Mouse (Mus musculus): Measurements from ENCODE around the gene Syngr4. TPM values are rescaled to one million over a fixed set of nuclear protein-coding genes. Genes with fewer than 3 reads are reported as not detected.
A peak's percentile ranks its signal among the peaks of the same experiment; 100 is the strongest.

Syngr4 gene
- polyA plus RNA-seq, 1 experiment from 2014 or later, result 0.71 TPM

GRCm38 (mm10) chr7:45917004-45917704 is 20.6 kb upstream of the Syngr4 start:
- H3K4me1 ChIP-seq (ENCODE audit: control insufficient read depth, low read depth, low read length), result peaks cover 42% of the 10 kb centered on the region
- no peak overlapping the region for H3K27ac ChIP-seq (ENCODE audit: low read length)
- no peak for ATAC-seq (ENCODE audit: low read depth)
- H3K9me3 ChIP-seq (replicated peaks; ENCODE audit: control insufficient read depth, low read length), result no peaks in the 10 kb centered on the region
- no peaks in the 10 kb centered on the region for H3K27me3 ChIP-seq (ENCODE audit: control insufficient read depth, insufficient read depth, low read depth, low read length)
- no peak overlapping the region for H3K4me3 ChIP-seq (ENCODE audit: low read depth, low read length)
- peak overlapping the region; percentile 56 for H3K4me2 ChIP-seq (ENCODE audit: low read depth, low read length)
- no peaks in the 10 kb centered on the region for H3K36me3 ChIP-seq (ENCODE audit: control insufficient read depth, insufficient read depth)
- 38% methylated on average over 13 of the region's 13 CpGs for WGBS (ENCODE audit: insufficient replicate concordance)
- 0 out of 2 replicates have a peak overlapping the region, but pooled peaks have one; percentile 38 for H3K9ac ChIP-seq (ENCODE audit: low read depth, low read length)

- H3K36me3 ChIP-seq (ENCODE audit: control insufficient read depth, insufficient read depth), result no peaks in the 10 kb centered on the region
- 37% methylated on average over 26 of the region's 26 CpGs for WGBS (ENCODE audit: insufficient replicate concordance)
- H3K4me1 ChIP-seq (ENCODE audit: control insufficient read depth, low read depth, low read length), result peaks cover 35% of the 10 kb centered on the region
- no peaks in the 10 kb centered on the region for H3K27me3 ChIP-seq (ENCODE audit: control insufficient read depth, insufficient read depth, low read depth, low read length)
- H3K27ac ChIP-seq (ENCODE audit: low read length), result peak overlapping the region; percentile 21
- H3K4me2 ChIP-seq (ENCODE audit: low read depth, low read length), result peak overlapping the region; percentile 56
- H3K4me3 ChIP-seq (ENCODE audit: low read depth, low read length), result peak overlapping the region; percentile 55
- peak; percentile 67 for ATAC-seq (ENCODE audit: low read depth)
- peak overlapping the region; percentile 48 for H3K9ac ChIP-seq (ENCODE audit: low read depth, low read length)
- H3K9me3 ChIP-seq (replicated peaks; ENCODE audit: control insufficient read depth, low read length), result no peaks in the 10 kb centered on the region
These were observed 19.8 kb upstream of the Syngr4 start for GRCm38 (mm10) chr7:45916056-45917003.

- no peaks in the 10 kb centered on the region for H3K27me3 ChIP-seq (ENCODE audit: control insufficient read depth, insufficient read depth, low read depth, low read length)
- H3K27ac ChIP-seq (ENCODE audit: low read length), result no peak overlapping the region
- H3K4me1 ChIP-seq (ENCODE audit: control insufficient read depth, low read depth, low read length), result peaks cover 22% of the 10 kb centered on the region
- H3K36me3 ChIP-seq (ENCODE audit: control insufficient read depth, insufficient read depth), result peaks cover 1% of the 10 kb centered on the region
- no peak overlapping the region for H3K4me3 ChIP-seq (ENCODE audit: low read depth, low read length)
- no peaks in the 10 kb centered on the region for H3K9me3 ChIP-seq (replicated peaks; ENCODE audit: control insufficient read depth, low read length)
- no peak overlapping the region for H3K4me2 ChIP-seq (ENCODE audit: low read depth, low read length)
- no peak overlapping the region for H3K9ac ChIP-seq (ENCODE audit: low read depth, low read length)
- no peak for ATAC-seq (ENCODE audit: low read depth)
- 66% methylated on average over 5 of the region's 5 CpGs for WGBS (ENCODE audit: insufficient replicate concordance)
These were observed 18.5 kb upstream of the Syngr4 start for GRCm38 (mm10) chr7:45915011-45915410.

- Histone ChIP-seq H3K27me3 (ENCODE audit: control insufficient read depth, insufficient read depth, low read depth, low read length) (no peaks in the 10 kb centered on the region), H3K27ac (ENCODE audit: low read length) (no peak overlapping the region), H3K9me3 (replicated peaks; ENCODE audit: control insufficient read depth, low read length) (no peaks in the 10 kb centered on the region), H3K36me3 (ENCODE audit: control insufficient read depth, insufficient read depth) (peaks cover 9% of the 10 kb centered on the region), H3K4me2 (ENCODE audit: low read depth, low read length) (no peak overlapping the region), H3K9ac (ENCODE audit: low read depth, low read length) (no peak overlapping the region), H3K4me1 (ENCODE audit: control insufficient read depth, low read depth, low read length) (peaks cover 15% of the 10 kb centered on the region), H3K4me3 (ENCODE audit: low read depth, low read length) (no peak overlapping the region)
- WGBS (ENCODE audit: insufficient replicate concordance), result 77% methylated on average over 6 of the region's 6 CpGs
- ATAC-seq (ENCODE audit: low read depth), result no peak
These were observed 17.6 kb upstream of the Syngr4 start for GRCm38 (mm10) chr7:45914067-45914466.

GRCm38 (mm10) chr7:45909145-45909544 is 12.6 kb upstream of the Syngr4 start:
- no peak for ATAC-seq (ENCODE audit: low read depth)
- no peak overlapping the region for H3K27ac ChIP-seq (ENCODE audit: low read length)
- H3K4me3 ChIP-seq (ENCODE audit: low read depth, low read length), result no peak overlapping the region
- H3K36me3 ChIP-seq (ENCODE audit: control insufficient read depth, insufficient read depth), result peaks cover 9% of the 10 kb centered on the region
- no peaks in the 10 kb centered on the region for H3K4me1 ChIP-seq (ENCODE audit: control insufficient read depth, low read depth, low read length)
- H3K4me2 ChIP-seq (ENCODE audit: low read depth, low read length), result no peak overlapping the region
- no peaks in the 10 kb centered on the region for H3K27me3 ChIP-seq (ENCODE audit: control insufficient read depth, insufficient read depth, low read depth, low read length)
- H3K9ac ChIP-seq (ENCODE audit: low read depth, low read length), result no peak overlapping the region
- 80% methylated on average over 16 of the region's 16 CpGs for WGBS (ENCODE audit: insufficient replicate concordance)
- no peaks in the 10 kb centered on the region for H3K9me3 ChIP-seq (replicated peaks; ENCODE audit: control insufficient read depth, low read length)

- no peak overlapping the region for H3K9ac ChIP-seq (ENCODE audit: low read depth, low read length)
- peaks cover 9% of the 10 kb centered on the region for H3K36me3 ChIP-seq (ENCODE audit: control insufficient read depth, insufficient read depth)
These were observed 11.9 kb upstream of the Syngr4 start for GRCm38 (mm10) chr7:45908384-45908783.

GRCm38 (mm10) chr7:45906622-45907021 is 10.1 kb upstream of the Syngr4 start:
- no peak for ATAC-seq (ENCODE audit: low read depth)
- no peak overlapping the region for H3K9ac ChIP-seq (ENCODE audit: low read depth, low read length)
- no peak overlapping the region for H3K4me3 ChIP-seq (ENCODE audit: low read depth, low read length)
- H3K4me1 ChIP-seq (ENCODE audit: control insufficient read depth, low read depth, low read length), result peaks cover 3% of the 10 kb centered on the region
- H3K36me3 ChIP-seq (ENCODE audit: control insufficient read depth, insufficient read depth), result peaks cover 9% of the 10 kb centered on the region
- H3K27ac ChIP-seq (ENCODE audit: low read length), result no peak overlapping the region
- WGBS (ENCODE audit: insufficient replicate concordance), result 72% methylated on average over 9 of the region's 9 CpGs
- peaks cover 4% of the 10 kb centered on the region; the same call in 1 of the 2 replicates for H3K9me3 ChIP-seq (replicated peaks; ENCODE audit: control insufficient read depth, low read length)
- no peaks in the 10 kb centered on the region for H3K27me3 ChIP-seq (ENCODE audit: control insufficient read depth, insufficient read depth, low read depth, low read length)
- no peak overlapping the region for H3K4me2 ChIP-seq (ENCODE audit: low read depth, low read length)

More at GRCm38 (mm10) chr7:45908384-45908783, 11.9 kb upstream of the Syngr4 start:
- Histone ChIP-seq H3K4me3 (ENCODE audit: low read depth, low read length) (no peak overlapping the region), H3K4me2 (ENCODE audit: low read depth, low read length) (no peak overlapping the region), H3K27ac (ENCODE audit: low read length) (no peak overlapping the region), H3K9me3 (replicated peaks; ENCODE audit: control insufficient read depth, low read length) (peaks cover 4% of the 10 kb centered on the region; the same call in 1 of the 2 replicates), H3K27me3 (ENCODE audit: control insufficient read depth, insufficient read depth, low read depth, low read length) (no peaks in the 10 kb centered on the region), H3K4me1 (ENCODE audit: control insufficient read depth, low read depth, low read length) (no peaks in the 10 kb centered on the region)
- no peak for ATAC-seq (ENCODE audit: low read depth)

- Histone ChIP-seq H3K4me1 (ENCODE audit: control insufficient read depth, low read depth, low read length) (peaks cover 9% of the 10 kb centered on the region), H3K27ac (ENCODE audit: low read length) (no peak overlapping the region)
- 71% methylated on average over 10 of the region's 12 CpGs for WGBS (ENCODE audit: insufficient replicate concordance)
These were observed 6.0 kb upstream of the Syngr4 start for GRCm38 (mm10) chr7:45902481-45903002.

More at GRCm38 (mm10) chr7:45902481-45903002, 6.0 kb upstream of the Syngr4 start:
- H3K4me3 ChIP-seq (ENCODE audit: low read depth, low read length), result no peak overlapping the region
- no peak overlapping the region for H3K4me2 ChIP-seq (ENCODE audit: low read depth, low read length)
- no peaks in the 10 kb centered on the region for H3K36me3 ChIP-seq (ENCODE audit: control insufficient read depth, insufficient read depth)
- peaks cover 4% of the 10 kb centered on the region; the same call in 1 of the 2 replicates for H3K9me3 ChIP-seq (replicated peaks; ENCODE audit: control insufficient read depth, low read length)
- no peak overlapping the region for H3K9ac ChIP-seq (ENCODE audit: low read depth, low read length)
- ATAC-seq (ENCODE audit: low read depth), result no peak
- no peaks in the 10 kb centered on the region for H3K27me3 ChIP-seq (ENCODE audit: control insufficient read depth, insufficient read depth, low read depth, low read length)
